Mouse (Mus musculus): ENCODE results near the gene Cc2d1b. TPM values are rescaled to one million over a fixed set of nuclear protein-coding genes. Genes with fewer than 3 reads are reported as not detected.

The Cc2d1b gene
- total RNA-seq (2021), result 10 to 100 TPM; 36.1 to 43.0 TPM

DNA sequence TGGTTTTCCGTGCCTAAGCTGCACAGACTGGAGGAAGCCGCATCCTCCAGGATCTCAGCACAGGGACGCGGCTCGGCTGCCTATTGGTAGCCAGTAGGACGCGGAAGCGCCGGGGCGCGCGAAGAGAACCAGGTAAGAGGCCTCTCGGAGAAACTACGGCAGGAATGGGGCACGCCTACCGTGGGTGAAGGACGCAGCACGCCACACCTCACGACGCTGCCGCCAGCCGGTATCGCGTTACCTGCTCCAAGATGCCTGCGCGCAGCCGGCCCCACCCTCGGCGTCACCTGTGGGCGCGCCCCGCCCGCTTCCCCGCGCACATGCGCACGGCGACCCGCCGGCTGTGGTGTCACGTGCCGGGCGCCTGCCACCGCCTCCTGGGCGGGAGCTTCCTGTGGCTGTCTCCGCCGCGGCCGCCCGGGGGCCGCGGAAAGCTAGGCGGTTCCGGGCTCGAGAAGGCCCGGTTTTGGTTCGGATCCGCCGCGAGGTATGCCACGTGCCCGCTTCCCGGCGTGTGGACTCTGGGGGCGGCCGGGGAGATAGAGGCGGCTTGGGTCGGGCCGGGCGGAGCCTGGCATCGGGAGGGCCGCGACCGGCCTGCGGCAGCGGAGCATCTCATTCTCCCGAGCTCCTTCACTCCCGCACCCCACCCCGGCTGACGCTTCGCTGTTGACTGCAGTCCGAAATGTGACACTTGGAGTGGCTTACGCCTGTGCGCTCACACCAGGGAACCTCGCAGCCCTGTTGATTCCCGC, at the start of gene Cc2d1b:
TSS of gene Cc2d1b (plus strand) at position 354 of the 755 bp plus-strand sequence.
- intact Hi-C loops (cut with DNase I), result no loop called here
- DNase-seq, result peak; percentile 89

DNA sequence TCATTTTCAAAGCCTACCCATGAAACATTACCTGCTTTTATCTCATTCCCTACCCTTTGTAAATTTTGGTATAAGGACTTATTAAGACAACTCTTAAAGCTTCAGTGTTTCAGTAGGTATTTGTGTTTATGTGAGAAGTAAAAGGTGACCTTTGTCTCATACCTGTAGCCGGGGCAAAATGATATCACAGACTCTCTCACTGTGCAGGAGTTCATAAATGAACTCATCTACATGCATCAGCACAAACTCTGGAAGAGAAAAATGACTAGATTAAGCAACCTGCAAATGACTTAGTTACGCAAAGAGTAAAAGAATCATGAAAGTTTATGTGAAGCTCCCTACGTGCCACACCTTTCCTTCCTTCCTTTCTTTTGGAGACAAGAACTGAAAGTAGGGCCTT, 47.1 kb upstream of the Cc2d1b start:
- intact Hi-C loops (cut with DNase I), result no loop called here
- no peak for DNase-seq

DNA sequence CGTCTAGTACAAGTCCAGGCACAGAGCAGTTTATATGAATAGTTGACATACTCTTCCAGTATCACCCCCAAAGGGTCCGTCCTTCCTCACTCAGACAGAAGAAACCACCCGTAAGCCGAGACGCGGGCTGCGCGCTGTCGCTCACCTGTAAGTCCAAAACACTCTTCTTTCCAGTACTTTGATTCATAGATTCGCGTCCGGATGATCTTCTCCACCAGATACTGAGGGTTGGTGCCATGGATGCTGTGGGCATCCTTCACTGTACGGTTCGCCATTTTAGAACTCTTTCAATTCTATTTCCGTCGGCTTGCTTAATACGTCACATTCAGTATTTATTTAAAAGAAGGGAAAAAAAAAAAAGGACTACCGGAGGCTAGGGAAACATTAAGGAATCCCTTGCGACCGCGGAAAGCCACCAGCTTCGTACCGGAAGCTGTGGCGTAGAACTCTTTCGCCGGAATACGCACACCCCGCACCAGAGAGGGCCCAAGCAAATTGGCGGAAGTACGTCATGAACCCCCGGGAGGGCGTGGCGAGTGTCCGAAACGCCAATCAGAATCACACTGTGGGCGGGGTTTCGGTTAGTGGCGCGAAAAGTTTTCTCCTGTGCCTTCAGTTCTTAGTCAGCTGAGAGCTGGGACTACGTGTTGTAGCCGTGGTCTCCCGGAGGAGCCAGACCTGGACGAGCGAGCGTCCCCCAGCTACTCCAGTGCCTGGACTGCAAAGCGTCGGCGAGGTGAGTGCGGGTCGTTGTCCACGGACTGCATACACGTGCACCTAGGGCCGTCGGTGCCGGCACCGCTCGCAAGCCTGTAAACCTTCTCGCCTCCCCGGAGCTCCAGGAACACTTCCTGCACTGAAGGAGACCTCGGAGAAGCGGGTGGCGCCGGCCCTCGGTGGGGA, 40.6 kb upstream of the Cc2d1b start, which contains the start of the genes Prpf38a and Orc1:
TSS of gene Prpf38a (minus strand) at position 497 of the 903 bp plus-strand sequence.
TSS of gene Orc1 (plus strand) at position 584 of the 903 bp plus-strand sequence.
- intact Hi-C loops (cut with DNase I), result no loop called here
- DNase-seq, result peak; percentile 97

DNA sequence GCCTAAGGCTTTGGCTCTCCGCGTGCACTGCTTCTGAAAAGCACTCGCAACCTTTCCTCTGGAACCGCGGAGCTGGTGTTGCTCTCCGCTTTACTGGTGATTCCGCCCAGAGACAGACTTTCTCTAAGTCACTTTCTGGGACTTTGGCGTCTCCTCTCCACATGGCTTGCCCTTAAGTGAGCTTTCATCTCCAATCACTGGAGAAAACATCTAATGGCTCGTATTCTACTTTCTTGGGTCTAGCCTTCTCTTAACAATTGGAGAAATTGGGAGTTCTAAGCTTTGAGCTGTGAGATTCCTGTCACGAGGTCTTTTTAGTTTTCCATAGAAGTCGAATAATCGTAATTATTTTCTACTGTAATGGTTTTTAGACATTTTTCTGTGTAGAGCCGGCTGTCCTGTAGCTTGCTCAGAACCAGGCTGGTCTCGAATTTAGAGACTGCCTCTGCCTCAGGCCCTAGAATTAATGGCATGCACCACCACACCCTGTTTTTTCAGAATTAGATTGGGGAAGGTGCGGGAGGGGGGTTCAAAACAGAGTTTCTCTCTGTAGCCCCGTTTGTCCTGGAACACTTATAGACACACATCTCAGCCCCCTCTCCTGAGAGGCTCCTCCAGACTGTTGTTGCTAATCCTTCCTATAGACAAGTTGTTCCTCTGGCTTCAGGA, 39.9 kb upstream of the Cc2d1b start:
- DNase-seq, result no peak
- intact Hi-C loops (cut with DNase I), result no loop called here

DNA sequence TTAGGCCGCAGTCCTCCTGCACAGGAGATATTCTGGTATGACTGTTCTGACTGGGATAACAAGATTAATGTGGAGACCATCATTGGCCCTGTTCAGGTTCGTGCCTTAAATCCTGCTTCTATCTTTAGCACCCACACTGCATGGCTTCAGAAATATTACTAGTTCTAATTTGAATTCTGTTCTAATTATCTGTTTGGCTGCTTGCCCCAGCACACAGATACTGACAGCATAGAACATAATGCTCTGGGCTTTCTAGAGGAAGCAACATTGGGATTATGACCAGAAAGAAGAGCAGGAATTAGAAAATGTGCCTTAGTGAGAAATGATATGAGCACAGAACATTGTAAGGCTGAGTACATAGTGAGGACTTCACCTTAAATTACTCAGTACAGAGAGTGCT, 26.4 kb upstream of the Cc2d1b start:
- intact Hi-C loops (cut with DNase I), result no loop called here
- DNase-seq, result no peak

DNA sequence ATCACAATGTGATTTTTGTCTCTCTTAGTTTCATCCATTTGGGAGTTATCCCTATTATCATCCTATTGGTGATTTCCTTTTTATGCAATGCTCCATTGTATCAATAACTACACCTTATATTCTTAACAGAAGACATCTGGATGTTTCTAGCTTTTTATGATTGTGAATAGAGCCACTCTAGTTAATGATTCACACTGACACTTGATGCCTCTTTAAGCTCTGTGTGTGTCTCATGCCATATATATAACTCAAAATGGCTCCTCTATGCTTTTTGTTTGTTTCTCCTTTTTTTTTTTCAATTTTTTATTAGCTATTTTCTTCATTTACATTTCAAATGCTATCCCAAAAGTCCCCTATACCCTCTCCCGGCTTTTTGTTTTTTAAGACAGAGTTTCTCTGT, 24.0 kb upstream of the Cc2d1b start:
- no peak for DNase-seq
- intact Hi-C loops (cut with DNase I), result no loop called here

DNA sequence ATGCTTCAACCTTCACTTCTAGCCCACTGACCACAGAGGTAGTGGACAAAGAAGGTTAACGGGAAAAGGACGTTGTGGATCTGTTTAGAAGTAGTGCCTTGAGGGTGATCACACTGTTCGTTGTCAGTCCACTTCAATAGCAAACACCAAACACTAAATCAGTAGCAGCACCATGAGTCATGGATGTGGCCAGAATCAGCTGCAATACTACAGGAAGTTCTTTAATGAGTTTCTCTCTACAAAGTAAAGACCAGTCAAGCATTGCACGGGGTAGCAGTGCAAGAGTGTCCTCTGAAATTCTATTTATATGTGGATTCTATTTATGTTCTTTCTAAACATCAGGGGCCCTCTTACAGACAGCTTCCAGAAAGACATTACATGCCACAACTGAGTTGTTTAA, 21.4 kb upstream of the Cc2d1b start:
- intact Hi-C loops (cut with DNase I), result no loop called here
- DNase-seq, result no peak

DNA sequence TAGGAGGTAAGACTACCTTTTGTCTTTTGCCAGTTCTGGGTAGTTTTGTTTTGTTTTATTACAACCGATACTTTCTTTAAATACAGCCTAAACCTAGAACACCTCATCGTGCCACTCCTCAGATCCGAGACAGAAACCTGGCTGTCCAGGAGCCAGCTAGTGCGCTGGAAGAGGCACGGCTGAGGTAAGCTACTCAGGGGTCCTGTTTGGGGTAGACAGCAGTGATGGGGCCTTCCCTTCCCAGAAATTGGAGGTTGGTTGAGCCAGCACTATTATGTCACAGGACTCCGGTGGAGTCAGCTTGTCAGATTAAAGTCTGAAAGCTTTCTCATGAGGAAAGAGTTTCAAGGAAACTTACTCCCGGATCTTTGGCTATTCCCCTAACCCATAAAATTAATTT, 17.9 kb upstream of the Cc2d1b start:
- no peak for DNase-seq
- intact Hi-C loops (cut with DNase I), result no loop called here

DNA sequence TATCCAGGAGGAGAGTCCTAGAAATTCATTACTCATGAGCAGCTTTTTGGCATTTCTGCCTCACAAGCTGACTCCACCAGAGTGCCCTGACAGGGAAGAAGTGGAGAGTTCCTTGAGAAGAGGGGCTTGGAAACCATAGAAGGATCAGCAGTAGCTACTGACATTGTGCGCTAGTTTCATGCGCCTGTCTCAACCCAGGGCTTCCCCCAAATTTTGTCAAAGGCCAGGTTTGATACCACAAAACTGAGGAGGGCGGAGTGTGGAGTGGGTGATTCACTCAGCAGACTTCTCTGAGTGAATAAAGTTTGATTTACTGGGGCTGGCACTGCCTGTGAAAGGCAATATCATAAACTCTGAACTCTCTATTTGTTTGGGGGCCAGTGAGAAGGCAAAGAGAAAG, 11.1 kb upstream of the Cc2d1b start:
- DNase-seq, result no peak
- intact Hi-C loops (cut with DNase I), result no loop called here

DNA sequence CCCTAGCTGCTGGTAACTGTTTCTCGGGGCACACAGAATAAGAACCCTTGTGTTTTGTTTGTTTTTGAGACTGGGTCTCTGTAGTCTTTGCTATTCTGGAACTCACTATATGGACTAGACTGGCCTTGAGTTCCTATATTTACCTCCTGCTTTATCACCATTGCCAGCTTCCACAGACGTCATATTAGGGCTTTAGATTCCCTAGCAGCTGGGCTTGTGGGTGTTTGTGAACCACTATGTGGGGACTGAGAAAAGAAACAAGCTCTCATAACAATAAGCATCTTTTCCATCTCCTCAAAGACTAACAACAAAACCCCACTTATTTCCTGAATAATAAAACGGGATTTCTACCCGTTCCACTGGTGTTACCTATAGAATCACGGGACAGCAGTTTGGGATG, 8.8 kb upstream of the Cc2d1b start:
- DNase-seq, result no peak
- intact Hi-C loops (cut with DNase I), result no loop called here

DNA sequence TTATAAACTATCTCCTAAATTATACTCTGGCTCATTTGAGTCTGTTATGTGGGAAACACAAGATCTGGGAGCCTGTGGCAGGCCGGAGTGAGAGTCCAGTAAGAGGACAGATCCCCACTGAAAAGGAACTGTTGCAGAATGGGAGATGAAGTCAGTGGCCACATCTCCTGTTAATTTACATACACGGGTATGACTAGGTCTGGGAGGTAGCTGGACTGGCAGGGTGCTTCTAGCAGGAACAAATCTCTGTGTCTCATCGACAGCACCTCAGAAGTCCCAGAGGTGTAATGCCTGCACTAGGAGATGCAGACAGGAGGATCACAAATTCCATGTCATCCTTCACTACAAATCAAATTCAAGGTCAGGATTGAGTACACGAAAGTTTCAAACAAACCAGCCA, 1.2 kb upstream of the Cc2d1b start:
- DNase-seq, result no peak
- intact Hi-C loops (cut with DNase I), result no loop called here

DNA sequence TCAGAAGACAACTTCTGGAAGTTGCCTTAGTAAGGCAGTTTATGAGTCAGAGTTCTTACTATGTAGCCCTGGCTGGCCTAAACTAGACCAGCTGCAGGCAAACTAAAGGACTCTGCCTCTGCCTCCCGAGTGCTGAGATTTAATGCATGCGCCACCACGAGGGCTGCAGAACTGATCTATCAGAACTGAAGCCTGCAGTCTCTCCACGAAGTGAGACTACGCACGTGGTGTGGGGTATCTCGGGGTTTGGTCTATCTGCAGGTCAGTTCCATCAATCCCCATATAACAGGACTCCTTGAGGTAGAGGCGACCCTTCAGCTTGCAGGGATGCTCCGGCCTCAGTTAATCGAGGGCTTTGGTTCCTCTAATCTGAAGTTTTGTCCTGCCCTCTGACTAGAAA, 575 bp upstream of the Cc2d1b start:
- peak; percentile 23 for DNase-seq
- intact Hi-C loops (cut with DNase I), result no loop called here

DNA sequence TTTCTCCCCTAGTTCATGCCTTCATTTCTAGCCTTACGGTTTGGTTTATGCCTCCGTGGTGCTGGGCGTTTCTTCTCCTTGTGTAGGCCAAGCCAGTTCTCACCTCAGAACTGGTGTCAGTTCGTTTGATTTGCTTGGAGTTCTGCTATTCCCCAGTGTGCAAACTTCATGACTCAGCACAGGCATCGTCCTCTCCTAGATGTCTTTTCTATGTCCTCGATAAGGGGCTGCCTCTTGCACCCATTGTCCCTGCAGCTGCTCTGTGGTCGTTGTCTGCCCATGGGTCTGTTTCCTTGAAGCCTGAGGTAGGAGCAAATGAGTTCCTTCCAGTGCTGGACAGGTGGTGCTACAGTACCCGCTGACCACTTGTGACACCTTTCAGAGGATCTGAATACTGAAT, 796 bp downstream of the Cc2d1b start:
- DNase-seq, result no peak
- intact Hi-C loops (cut with DNase I), result no loop called here

DNA sequence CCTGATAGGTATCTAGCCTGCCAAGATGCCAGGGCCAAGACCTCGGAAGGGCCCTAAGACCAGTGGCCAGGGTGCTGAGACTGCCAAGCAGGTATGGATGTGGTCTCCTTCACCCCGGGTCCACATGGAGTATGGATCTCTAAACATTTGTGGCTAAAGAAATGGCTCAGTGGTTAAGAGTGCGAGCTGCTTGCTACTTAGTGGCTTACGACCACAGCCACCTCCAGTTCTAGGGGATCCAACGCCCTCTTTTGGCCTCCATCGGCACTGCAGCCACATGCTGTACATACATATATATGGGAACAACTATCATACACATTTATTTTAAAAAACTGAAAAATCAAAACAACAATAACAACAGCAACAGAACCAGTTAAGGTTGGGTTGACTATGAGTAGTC, 1.8 kb downstream of the Cc2d1b start:
- no peak for DNase-seq
- intact Hi-C loops (cut with DNase I), result no loop called here

DNA sequence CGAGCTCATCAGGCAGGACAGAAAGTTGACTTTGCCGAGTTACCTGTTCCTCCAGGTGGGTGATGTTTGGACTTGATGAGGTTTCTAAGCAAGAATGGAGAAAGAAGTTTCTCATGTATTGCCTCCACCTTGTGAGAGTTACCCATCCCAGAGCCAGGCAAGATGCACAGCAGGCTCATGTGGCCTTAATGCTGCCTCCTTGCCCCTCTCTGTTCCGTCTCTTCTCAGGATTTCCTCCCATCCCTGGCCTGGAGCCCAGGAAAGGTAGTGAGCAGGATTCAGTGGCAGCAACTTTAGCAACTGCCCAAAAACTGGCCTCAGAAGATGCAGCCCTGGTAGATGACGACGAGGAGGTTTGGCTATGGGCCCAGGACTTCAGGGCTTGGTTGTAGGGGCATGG, 7.3 kb downstream of the Cc2d1b start:
- intact Hi-C loops (cut with DNase I), result no loop called here
- DNase-seq, result no peak

DNA sequence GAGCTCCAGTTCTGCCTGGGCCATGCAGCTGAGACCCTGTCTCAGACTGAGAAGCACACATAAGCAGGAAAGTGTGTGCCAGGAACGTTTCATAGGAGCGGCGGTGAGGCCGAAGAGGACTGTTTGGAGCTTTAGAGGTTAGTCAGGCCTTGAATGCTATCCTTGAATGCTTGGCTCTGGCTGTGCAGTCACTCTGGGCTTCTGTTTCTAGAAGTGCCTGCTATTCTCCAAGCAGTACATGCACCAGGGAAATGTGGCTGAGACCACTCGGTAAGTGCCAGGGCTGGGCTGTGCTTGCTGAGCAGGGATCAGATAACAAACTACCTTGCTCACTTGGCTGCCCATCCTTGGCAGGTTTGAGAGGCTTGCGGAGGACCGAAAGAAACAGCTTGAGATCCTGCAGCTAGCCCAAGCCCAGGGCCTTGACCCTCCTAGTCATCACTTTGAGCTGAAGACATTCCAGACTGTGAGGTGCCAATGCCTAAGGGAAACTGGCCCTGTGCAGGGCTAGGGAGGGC, 9.7 kb downstream of the Cc2d1b start:
- intact Hi-C loops (cut with DNase I), result no loop called here
- DNase-seq, result no peak

DNA sequence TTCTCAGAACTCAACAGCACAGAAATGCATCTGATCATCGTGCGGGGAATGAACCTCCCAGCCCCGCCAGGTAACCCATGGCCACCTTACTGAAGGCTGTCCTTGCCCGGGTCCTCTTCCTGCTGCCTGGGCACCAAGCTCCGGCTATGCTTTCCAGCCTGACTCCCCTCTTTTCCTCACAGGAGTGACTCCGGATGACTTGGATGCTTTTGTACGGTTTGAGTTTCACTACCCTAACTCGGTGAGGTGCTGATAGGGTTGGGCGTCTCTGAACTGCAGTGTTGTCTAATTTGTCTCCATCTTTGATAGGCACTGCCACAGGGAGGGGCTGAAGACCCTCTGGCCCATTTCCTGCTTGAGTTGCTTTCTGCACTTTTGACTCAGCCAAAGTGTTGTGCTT, 10.4 kb downstream of the Cc2d1b start:
- intact Hi-C loops (cut with DNase I), result no loop called here

DNA sequence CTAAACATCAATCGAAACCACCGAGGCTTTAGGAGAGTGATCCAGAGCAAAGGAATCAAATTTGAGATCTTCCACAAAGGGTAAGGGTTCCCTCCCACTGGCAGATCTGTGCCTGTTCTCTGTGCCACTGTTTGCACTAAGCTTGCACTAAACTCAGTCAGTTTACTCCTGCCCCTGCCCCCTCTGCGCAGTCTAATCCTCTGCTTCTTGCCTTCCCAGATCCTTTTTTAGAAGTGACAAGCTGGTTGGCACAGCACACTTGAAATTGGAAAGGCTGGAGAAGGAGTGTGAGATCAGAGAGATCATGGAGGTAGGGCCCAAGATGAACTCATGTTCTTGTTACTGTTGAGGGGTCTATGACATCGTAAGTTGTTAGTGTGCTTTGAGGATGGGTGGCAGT, 11.9 kb downstream of the Cc2d1b start:
- DNase-seq, result no peak
- intact Hi-C loops (cut with DNase I), result no loop called here

More for the DNA sequence above, 10.4 kb downstream of the Cc2d1b start:
- no peak for DNase-seq

DNA sequence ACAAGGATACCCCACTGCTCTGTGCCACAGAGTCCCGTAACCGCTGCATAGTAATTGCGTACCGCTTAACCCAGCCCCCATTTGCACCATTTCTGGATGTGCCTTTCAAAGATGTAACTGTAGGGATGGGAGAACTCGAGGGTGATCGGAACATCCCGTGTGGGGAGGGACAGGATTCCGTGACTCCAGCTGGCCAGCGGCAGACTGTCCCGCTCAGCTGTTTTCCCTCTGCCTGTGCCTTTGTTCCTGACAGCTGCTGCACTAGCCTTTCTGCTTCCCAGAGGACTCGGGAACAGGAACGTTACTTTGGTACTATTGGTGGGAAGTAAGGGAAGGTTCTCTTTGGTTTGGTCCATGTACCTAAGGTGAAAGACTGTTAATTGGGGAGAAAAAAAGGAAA, 14.0 kb downstream of the Cc2d1b start:
- intact Hi-C loops (cut with DNase I), result no loop called here
- no peak for DNase-seq

DNA sequence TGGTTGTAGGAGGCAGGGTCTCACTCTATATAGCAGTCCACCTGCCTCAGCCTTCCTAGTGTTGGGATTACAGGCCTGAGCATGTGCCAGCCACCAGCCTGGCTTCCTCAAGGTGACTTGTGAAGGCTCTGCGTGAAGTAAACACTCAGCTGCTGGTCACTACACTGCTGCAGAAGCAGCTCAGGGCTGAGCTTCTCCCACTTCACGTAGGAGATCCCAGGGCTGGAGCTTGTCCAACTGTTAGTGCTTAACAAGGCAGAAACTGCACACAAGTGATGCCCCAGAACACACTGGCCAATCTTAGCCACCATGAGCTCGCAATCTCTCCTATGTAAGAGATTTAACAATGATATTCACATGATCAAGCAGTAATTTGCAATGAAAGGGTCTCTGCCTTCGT, 15.0 kb downstream of the Cc2d1b start:
- DNase-seq, result peak; percentile 41
- intact Hi-C loops (cut with DNase I), result no loop called here

DNA sequence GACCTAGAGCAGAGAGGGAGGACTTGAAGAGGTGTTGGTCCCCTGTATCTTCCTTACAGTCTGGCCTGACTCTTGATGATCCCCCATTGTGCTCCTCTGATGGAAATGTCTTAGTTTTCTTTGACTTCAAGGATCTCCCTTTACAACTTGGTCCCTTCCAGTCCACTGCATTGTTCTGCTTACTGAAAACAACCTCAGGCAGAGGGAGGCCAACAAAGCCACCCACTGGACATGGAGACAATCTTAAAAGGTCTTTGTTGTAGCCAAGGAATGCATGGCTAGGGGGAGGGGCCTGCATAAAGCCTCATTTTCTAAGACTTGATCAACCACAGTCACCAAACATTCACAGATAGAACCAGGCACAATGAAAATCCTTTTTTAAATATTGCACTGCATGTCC, 15.4 kb downstream of the Cc2d1b start:
- intact Hi-C loops (cut with DNase I), result no loop called here
- DNase-seq, result no peak
